16 mouse cellular contexts compared by ENCODE assay signal in genomic region chr5:66058844-66059243, GRCm38 (mm10). TPM values are rescaled to one million over a fixed set of nuclear protein-coding genes. Genes with fewer than 3 reads are reported as not detected.
"Had no signal": no experiment of that assay in that cellular context is flagged by ENCODE, and none has a peak within 500 bp of the region (broad histone marks: within the 10 kb centered on the region; RNA-seq: fewer than 3 reads in every experiment).

No protein-coding gene starts in this region.

- H3K36me3 ChIP-seq: limb, embryonic 15.5 days; liver, embryonic 12.5 days; midbrain, embryonic 13.5 days; neural tube, embryonic 15.5 days had no signal

- H3K4me1 ChIP-seq: limb, embryonic 15.5 days had no signal

- DNase-seq: kidney, postnatal 25 days; lung, embryonic 14.5 days; right cerebral cortex, adult 18-20 months; right cerebral cortex, postnatal 25 days; thymus, postnatal 14 days had no signal

- H3K9me3 ChIP-seq: limb, embryonic 15.5 days; liver, embryonic 12.5 days; midbrain, embryonic 13.5 days; neural tube, embryonic 15.5 days had no signal

- H3K27me3 ChIP-seq: limb, embryonic 15.5 days; liver, embryonic 12.5 days; midbrain, embryonic 13.5 days; neural tube, embryonic 15.5 days had no signal

- H3K4me2 ChIP-seq: limb, embryonic 15.5 days; liver, embryonic 12.5 days; lung, embryonic 14.5 days; midbrain, embryonic 13.5 days; neural tube, embryonic 15.5 days had no signal

- H3K27ac ChIP-seq: limb, embryonic 15.5 days; liver, embryonic 12.5 days; midbrain, embryonic 13.5 days; neural tube, embryonic 15.5 days had no signal

- H3K9ac ChIP-seq: limb, embryonic 15.5 days; liver, embryonic 12.5 days; lung, embryonic 14.5 days; midbrain, embryonic 13.5 days; neural tube, embryonic 15.5 days had no signal

- H3K4me3 ChIP-seq: limb, embryonic 15.5 days; liver, embryonic 12.5 days; midbrain, embryonic 13.5 days; neural tube, embryonic 15.5 days had no signal

- ATAC-seq: liver, embryonic 12.5 days; midbrain, embryonic 13.5 days had no signal

RNA-seq across cellular contexts. Expression of gene 9130230L23Rik, which starts 54.8 kb away (rescaled TPM):
- total RNA-seq: layer of hippocampus, postnatal 25 days; left cerebral cortex, adult 8-10 months; left cerebral cortex, postnatal 25 days; megakaryocyte-erythroid progenitor cell, adult 5-6 weeks; midbrain, postnatal 0 days had no signal
- polyA plus RNA-seq: limb, embryonic 11.5 days; midbrain, postnatal 0 days; neural tube, embryonic 11.5 days; neural tube, embryonic 15.5 days had no signal
